Comparison of ENCODE assay signal across 8 mouse cellular contexts in the genomic region with DNA sequence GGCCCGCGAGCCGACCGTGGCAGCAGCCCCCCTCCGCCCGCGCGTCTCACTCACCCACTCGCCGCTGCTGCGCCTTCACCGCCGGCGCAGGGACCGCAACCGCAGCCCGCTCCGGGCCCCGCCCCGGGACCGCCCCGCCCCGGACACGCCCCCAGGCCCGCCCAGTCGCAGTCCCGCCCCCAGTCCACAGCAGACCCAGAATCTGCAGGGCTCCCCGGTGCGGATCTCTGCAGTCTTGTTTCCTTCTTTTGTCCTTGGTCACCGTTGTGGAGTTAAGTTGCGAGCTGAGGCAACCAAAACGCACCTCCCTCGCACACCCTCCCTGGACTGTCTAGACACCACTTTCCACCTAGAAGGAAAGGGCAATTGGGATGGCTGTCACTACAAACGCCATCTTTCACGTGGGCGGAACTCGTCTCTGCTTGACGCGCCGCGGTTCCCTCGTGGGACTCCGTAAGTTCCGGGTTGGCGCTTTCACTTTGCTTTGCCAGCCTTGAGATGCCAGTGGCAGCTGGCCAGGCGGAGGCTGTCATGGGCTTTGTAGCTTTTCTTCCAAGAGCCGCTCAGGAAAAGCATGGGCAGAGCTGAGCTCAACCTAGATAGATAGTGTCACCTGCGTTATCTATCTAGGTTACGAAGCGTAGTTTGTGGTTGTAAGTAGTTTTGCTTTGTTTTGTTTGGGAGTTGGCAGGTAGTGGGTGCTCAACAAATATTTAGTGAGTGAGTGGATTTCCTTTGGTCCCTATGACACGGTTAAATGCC. TPM values are rescaled to one million over a fixed set of nuclear protein-coding genes. Genes with fewer than 3 reads are reported as not detected.
DNase-seq lines count a peak whose midpoint lies in the region; ATAC-seq and TF ChIP-seq lines count a peak whose summit lies in the region.

A gene (minus strand): TSS at position 442 of the 762 bp plus-strand sequence.

- TF ChIP-seq EP300 in MEL (IDR thresholded peaks at IDR 0.05; ENCODE audit: low read depth in 1 of 2, low read length in 2 of 2) = peak in 1 of 2 experiments; percentile 39; a peak in 2 of 4 replicates

- TF ChIP-seq RAD21 in MEL (IDR thresholded peaks at IDR 0.05; ENCODE audit: low read depth, low read length) = no peak

- peak; percentile 71 to 95 for TF ChIP-seq POLR2A in MEL (IDR thresholded peaks at IDR 0.05; ENCODE audit: control insufficient read depth in 1 of 2, insufficient read depth in 1 of 2, low read depth in 1 of 2, low read length in 2 of 2, poor library complexity in 1 of 2)
- peak; percentile 92; the same call in 1 of the 2 replicates for TF ChIP-seq POLR2A in cerebellum, adult 2 months (IDR thresholded peaks at IDR 0.05; ENCODE audit: borderline replicate concordance, insufficient read depth, low read length)

- DNase-seq in MEL (ENCODE audit: low read depth, low spot score) = peak; percentile 97
- DNase-seq in cerebellum, adult 2 months = peak; percentile 97 to 98
- DNase-seq in forebrain, postnatal 0 days = peak; percentile 99
- DNase-seq in heart, postnatal 4 days = peak; percentile 95
- DNase-seq in layer of hippocampus, adult 8-10 months (ENCODE audit: low spot score in 2 of 2) = peak; percentile 96 to 98
- peak; percentile 90 for DNase-seq in ovary, adult 18-20 months (ENCODE audit: low spot score)
- DNase-seq in thymus, postnatal 0 days (ENCODE audit: low spot score) = peak; percentile 95

- H3K9me3 ChIP-seq in MEL (replicated peaks; ENCODE audit: insufficient read depth, low read length) = no peaks in the 10 kb centered on the region
- no peaks in the 10 kb centered on the region for H3K9me3 ChIP-seq in forebrain, postnatal 0 days (ENCODE audit: low read length)
- H3K9me3 ChIP-seq in lung, embryonic 15.5 days = no peaks in the 10 kb centered on the region

- peaks cover 0 to 39% of the 10 kb centered on the region in 2 experiments; a peak in 2 of 4 replicates for H3K36me3 ChIP-seq in MEL (ENCODE audit: control insufficient read depth in 1 of 2, insufficient read depth in 2 of 2, low read length in 2 of 2)
- no peaks in the 10 kb centered on the region for H3K36me3 ChIP-seq in forebrain, postnatal 0 days (ENCODE audit: insufficient read depth)
- H3K36me3 ChIP-seq in lung, embryonic 15.5 days = no peaks in the 10 kb centered on the region

- H3K4me2 ChIP-seq in forebrain, postnatal 0 days (ENCODE audit: low read depth) = peak within 1 kb of the TSS; percentile 70
- H3K4me2 ChIP-seq in lung, embryonic 15.5 days = peak within 1 kb of the TSS; percentile 77

- peaks cover 8% of the 10 kb centered on the region; the same call in 1 of the 2 replicates for H3K79me2 ChIP-seq in MEL (ENCODE audit: control insufficient read depth, insufficient read depth, low read length, poor library complexity)

- peak within 1 kb of the TSS; percentile 86 for H3K27ac ChIP-seq in MEL (ENCODE audit: control insufficient read depth, low read depth, low read length)
- H3K27ac ChIP-seq in cerebellum, adult 2 months (ENCODE audit: insufficient read depth, low read length) = peak within 1 kb of the TSS; percentile 58; the same call in 1 of the 2 replicates
- peak within 1 kb of the TSS; percentile 87 for H3K27ac ChIP-seq in forebrain, postnatal 0 days (ENCODE audit: low read depth, low read length)
- peak within 1 kb of the TSS; percentile 75 for H3K27ac ChIP-seq in lung, embryonic 15.5 days

- under 1% methylated on average over 51 of the region's 51 CpGs for WGBS in cerebellum, adult 2 months
- WGBS in forebrain, postnatal 0 days = 3% methylated on average over 49 of the region's 51 CpGs
- WGBS in lung, embryonic 15.5 days = under 1% methylated on average over 51 of the region's 51 CpGs

- no peaks in the 10 kb centered on the region for H3K27me3 ChIP-seq in MEL (ENCODE audit: control insufficient read depth in 1 of 2, insufficient read depth in 2 of 2, low read length in 2 of 2)
- H3K27me3 ChIP-seq in cerebellum, adult 2 months (ENCODE audit: control insufficient read depth, insufficient read depth, low read length) = no peaks in the 10 kb centered on the region
- no peaks in the 10 kb centered on the region for H3K27me3 ChIP-seq in forebrain, postnatal 0 days (ENCODE audit: insufficient read depth, low read length)
- no peaks in the 10 kb centered on the region for H3K27me3 ChIP-seq in lung, embryonic 15.5 days

- peak within 1 kb of the TSS; percentile 82 to 99 for H3K4me3 ChIP-seq in MEL (ENCODE audit: control insufficient read depth in 1 of 2, insufficient read depth in 1 of 2, low read depth in 2 of 2, low read length in 2 of 2)
- peak within 1 kb of the TSS; percentile 97 for H3K4me3 ChIP-seq in cerebellum, adult 2 months (replicated peaks; ENCODE audit: insufficient read depth, low read depth, low read length)
- peak within 1 kb of the TSS; percentile 86 for H3K4me3 ChIP-seq in forebrain, postnatal 0 days (ENCODE audit: low read depth, low read length)
- peak within 1 kb of the TSS; percentile 66 for H3K4me3 ChIP-seq in lung, embryonic 15.5 days

- H3K4me1 ChIP-seq in MEL (ENCODE audit: control insufficient read depth in 1 of 2, insufficient read depth in 2 of 2, low read length in 2 of 2) = peaks cover 7 to 35% of the 10 kb centered on the region in 2 experiments
- peaks cover 4% of the 10 kb centered on the region; the same call in 1 of the 2 replicates for H3K4me1 ChIP-seq in cerebellum, adult 2 months (ENCODE audit: control insufficient read depth, insufficient read depth, low read length)
- no peaks in the 10 kb centered on the region for H3K4me1 ChIP-seq in forebrain, postnatal 0 days (ENCODE audit: insufficient read depth)
- no peaks in the 10 kb centered on the region for H3K4me1 ChIP-seq in lung, embryonic 15.5 days

- ATAC-seq in forebrain, postnatal 0 days = peak; percentile 96
- peak; percentile 98 for ATAC-seq in lung, embryonic 15.5 days (ENCODE audit: borderline replicate concordance, extremely low read depth, low FRiP score, low TSS enrichment)

- TF ChIP-seq CTCF in MEL (IDR thresholded peaks at IDR 0.05 in 2 of 3, conservative IDR thresholded peaks at IDR 0.05 in 1 of 3; ENCODE audit: control insufficient read depth in 1 of 3, insufficient read depth in 1 of 3, low read depth in 2 of 3, low read length in 3 of 3, poor library complexity in 1 of 3, severe bottlenecking in 1 of 3) = no peak
- TF ChIP-seq CTCF in cerebellum, adult 2 months (IDR thresholded peaks at IDR 0.05; ENCODE audit: borderline replicate concordance, insufficient read depth, low read depth, low read length) = no peak
- 0 out of 2 replicates have a peak, but pooled peaks have one; percentile 18 for TF ChIP-seq CTCF in forebrain, postnatal 0 days (IDR thresholded peaks at IDR 0.05; ENCODE audit: low read depth)

- peak within 1 kb of the TSS; percentile 87 for H3K9ac ChIP-seq in MEL (ENCODE audit: control insufficient read depth, low read depth, low read length, poor library complexity, severe bottlenecking)
- peak within 1 kb of the TSS; percentile 76 for H3K9ac ChIP-seq in forebrain, postnatal 0 days
- H3K9ac ChIP-seq in lung, embryonic 15.5 days = peak within 1 kb of the TSS; percentile 62

TF ChIP-seq in MEL, 35 proteins besides CTCF, POLR2A, EP300 and RAD21 (continues in another document):
- TF ChIP-seq ZC3H11A (IDR thresholded peaks at IDR 0.05; ENCODE audit: low read depth, low read length) (no peak), BHLHE40 (IDR thresholded peaks at IDR 0.05; ENCODE audit: borderline replicate concordance, low read depth, low read length) (no peak), GABPA (IDR thresholded peaks at IDR 0.05; ENCODE audit: low read depth, low read length) (no peak), GATA1 (IDR thresholded peaks at IDR 0.05; ENCODE audit: low read depth, low read length) (0 out of 2 replicates have a peak, but pooled peaks have one; percentile 12), MYC (IDR thresholded peaks at IDR 0.05; ENCODE audit: low read depth, low read length) (no peak), TCF12 (IDR thresholded peaks at IDR 0.05; ENCODE audit: low read depth, low read length) (peak; percentile 54; the same call in 1 of the 2 replicates), ZKSCAN1 (IDR thresholded peaks at IDR 0.05; ENCODE audit: low read depth, low read length) (no peak), UBTF (IDR thresholded peaks at IDR 0.05; ENCODE audit: borderline replicate concordance, insufficient read depth, low read depth, low read length) (no peak), ZNF384 (IDR thresholded peaks at IDR 0.05; ENCODE audit: low read depth, low read length) (0 out of 2 replicates have a peak, but pooled peaks have one; percentile 16), MAZ (IDR thresholded peaks at IDR 0.05; ENCODE audit: low read depth, low read length) (no peak), CHD1 (IDR thresholded peaks at IDR 0.05; ENCODE audit: low read depth, low read length) (no peak), USF1 (IDR thresholded peaks at IDR 0.05; ENCODE audit: low read depth, low read length) (peak; percentile 72), ZMIZ1 (IDR thresholded peaks at IDR 0.05; ENCODE audit: low read depth, low read length) (no peak), MEF2A (IDR thresholded peaks at IDR 0.05; ENCODE audit: extremely low read depth, insufficient replicate concordance, low read depth, low read length, poor library complexity, severe bottlenecking) (no peak), USF2 (IDR thresholded peaks at IDR 0.05; ENCODE audit: borderline replicate concordance in 1 of 2, insufficient read depth in 1 of 2, low read depth in 1 of 2, low read length in 2 of 2) (no peak), E2F4 (IDR thresholded peaks at IDR 0.05; ENCODE audit: borderline replicate concordance, low read depth, low read length) (0 out of 2 replicates have a peak, but pooled peaks have one; percentile 56), RCOR1 (IDR thresholded peaks at IDR 0.05; ENCODE audit: low read depth, low read length) (no peak), CHD2 (IDR thresholded peaks at IDR 0.05; ENCODE audit: low read length) (no peak), MXI1 (IDR thresholded peaks at IDR 0.05; ENCODE audit: low read depth, low read length) (peak; percentile 94), TBP (IDR thresholded peaks at IDR 0.05; ENCODE audit: low read depth, low read length) (peak; percentile 72), POLR2AphosphoS5 (IDR thresholded peaks at IDR 0.05; ENCODE audit: borderline replicate concordance, low read depth, low read length) (no peak)

RNA-seq across cellular contexts. Expression of the gene that starts here (rescaled TPM):
- total RNA-seq in MEL (2012; rRNA removed) = 4.2 and 5.7 TPM in 2 replicates
- 1 to 10 TPM in 1 of 2 experiments, not detected in 1; 4.1 TPM for polyA plus RNA-seq in MEL (2012; ENCODE audit: insufficient read depth in 1 of 2, insufficient read length in 2 of 2, low read depth in 1 of 2, low replicate concordance in 2 of 2, missing spikeins in 1 of 2)
- 34.7 and 35.8 TPM in 2 replicates for polyA plus RNA-seq in cerebellum, adult 2 months (2012; rRNA removed)
- 56.5 and 61.5 TPM in 2 replicates for total RNA-seq in forebrain, postnatal 0 days (2014; rRNA removed)
- 44.6 and 47.7 TPM in 2 replicates for polyA plus RNA-seq in forebrain, postnatal 0 days (2015; fragmentation: Nextera tagmentation; extraction: Ambion mirVana)
- 10 to 100 TPM; 20.7 to 21.9 TPM for total RNA-seq in heart, postnatal 4 days (2021)
- total RNA-seq in layer of hippocampus, adult 8-10 months (2022) = 10 to 100 TPM; 25.5 to 26.1 (median 25.9) TPM
- 11.2 and 11.8 TPM in 2 replicates for polyA plus RNA-seq in lung, embryonic 15.5 days (2015; fragmentation: Nextera tagmentation; extraction: Ambion mirVana)
- 7.3 TPM in 2 replicates for polyA plus RNA-seq in thymus, postnatal 0 days (2015; fragmentation: Nextera tagmentation; extraction: Ambion mirVana)

Comparison
In these comparisons a context has a peak if more than half of its experiments do, and no peak if none do; other contexts are left out.
1. Peak in every context shown above with its lines: DNase-seq, ATAC-seq, H3K4me3 ChIP-seq and H3K27ac ChIP-seq.